Mouse (Mus musculus): ENCODE results near the gene 1700001P01Rik.

GRCm38 (mm10) chr11:97812491-97812921, 36.8 kb upstream of the 1700001P01Rik start:
- no peak for TF ChIP-seq CTCF (IDR thresholded peaks at IDR 0.05; ENCODE audit: borderline replicate concordance, insufficient read depth, low read depth, low read length)
- no peak for TF ChIP-seq POLR2A (IDR thresholded peaks at IDR 0.05; ENCODE audit: borderline replicate concordance, insufficient read depth, low read length)

Data from cerebellum, adult 2 months (tissue).